Mouse (Mus musculus): Measurements from ENCODE around the gene Foxn4. TPM values are rescaled to one million over a fixed set of nuclear protein-coding genes. Genes with fewer than 3 reads are reported as not detected.

The Foxn4 gene
- polyA plus RNA-seq, 1 experiment from 2014 or later: not detected

DNA sequence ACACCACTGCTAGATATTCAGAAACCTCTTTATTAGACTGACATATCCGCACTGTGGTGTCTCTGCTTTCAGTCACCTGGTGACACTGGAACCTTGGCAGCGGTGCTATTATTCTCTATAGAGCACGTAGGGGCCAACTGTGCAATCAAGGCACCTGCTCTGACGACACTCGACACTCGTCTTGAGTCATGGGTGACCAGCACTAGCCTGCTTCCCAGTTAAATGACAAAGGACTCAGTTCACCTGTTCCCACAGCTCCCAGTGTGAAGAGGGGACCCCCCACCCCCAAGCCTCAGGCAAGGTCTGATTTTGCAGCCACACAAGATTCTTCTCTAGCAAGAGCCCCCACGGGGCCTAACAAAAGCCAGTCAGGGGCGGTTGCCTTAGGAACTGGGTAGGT lies 1.7 kb upstream of the Foxn4 start:
- WGBS (ENCODE audit: insufficient replicate concordance): 24% methylated on average over 8 of the region's 8 CpGs
- ATAC-seq (ENCODE audit: low read depth) (no peak), DNase-seq (no peak)
- Histone ChIP-seq H3K27me3 (peaks cover 91% of the 10 kb centered on the region), H3K4me1 (replicated peaks) (peaks cover 3% of the 10 kb centered on the region; the same call in 1 of the 2 replicates), H3K9me3 (replicated peaks) (no peaks in the 10 kb centered on the region), H3K27ac (no peak overlapping the region), H3K4me2 (no peak overlapping the region), H3K9ac (no peak overlapping the region), H3K4me3 (replicated peaks) (no peak overlapping the region), H3K36me3 (no peaks in the 10 kb centered on the region)

DNA sequence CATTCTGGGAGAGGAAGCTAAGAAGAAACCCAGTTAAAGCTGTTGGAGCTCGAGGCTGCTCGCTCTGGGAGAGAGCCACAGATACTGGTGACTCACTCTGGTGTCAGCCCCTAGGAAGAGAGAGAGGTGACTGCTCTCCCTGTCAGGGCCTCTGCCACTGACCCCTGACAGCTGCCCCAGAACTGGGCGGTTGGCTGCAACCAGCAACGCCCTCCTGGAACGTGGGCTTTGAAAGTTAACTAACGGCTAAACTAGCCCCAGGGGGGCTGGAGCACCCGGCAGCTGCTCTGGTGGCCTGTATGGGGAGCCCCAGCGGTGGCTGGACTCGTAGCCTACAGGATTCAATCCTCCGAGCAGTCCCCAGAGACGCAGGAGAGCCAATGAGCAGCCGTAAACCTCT lies 3.6 kb downstream of the Foxn4 start:
- no peaks in the 10 kb centered on the region for H3K9me3 ChIP-seq (replicated peaks)
- H3K4me1 ChIP-seq (replicated peaks): peaks cover 3% of the 10 kb centered on the region; the same call in 1 of the 2 replicates
- no peak for ATAC-seq (ENCODE audit: low read depth)
- H3K9ac ChIP-seq: no peak overlapping the region
- H3K27me3 ChIP-seq: peaks cover 68% of the 10 kb centered on the region
- H3K36me3 ChIP-seq: no peaks in the 10 kb centered on the region
- H3K27ac ChIP-seq: no peak overlapping the region
- H3K4me2 ChIP-seq: no peak overlapping the region
- no peak for DNase-seq
- H3K4me3 ChIP-seq (replicated peaks): no peak overlapping the region
- WGBS (ENCODE audit: insufficient replicate concordance): 22% methylated on average over 12 of the region's 12 CpGs

DNA sequence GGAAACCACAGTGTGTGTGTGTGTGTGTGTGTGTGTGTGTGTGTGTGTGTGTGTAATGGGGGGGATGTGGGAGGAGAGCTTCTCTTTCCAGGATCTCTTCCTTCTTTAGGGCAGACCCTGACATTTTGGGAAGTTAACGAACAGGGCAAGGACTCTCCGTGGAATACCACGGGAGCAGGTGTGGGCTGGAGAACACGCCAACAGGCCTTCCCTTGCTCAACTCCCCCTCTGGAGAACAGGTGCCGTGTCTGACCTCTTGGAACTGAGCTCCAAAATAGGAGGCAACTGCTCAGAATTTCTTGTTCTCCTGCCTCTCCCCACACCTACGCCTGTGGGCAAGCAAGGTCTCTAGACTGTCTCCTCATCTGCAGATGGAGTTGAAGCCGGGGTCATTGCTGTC lies 4.1 kb downstream of the Foxn4 start:
- peaks cover 63% of the 10 kb centered on the region for H3K27me3 ChIP-seq
- ATAC-seq (ENCODE audit: low read depth): no peak
- no peak overlapping the region for H3K4me3 ChIP-seq (replicated peaks)
- no peak for DNase-seq
- peaks cover 3% of the 10 kb centered on the region; the same call in 1 of the 2 replicates for H3K4me1 ChIP-seq (replicated peaks)
- no peaks in the 10 kb centered on the region for H3K36me3 ChIP-seq
- no peak overlapping the region for H3K9ac ChIP-seq
- H3K27ac ChIP-seq: no peak overlapping the region
- 28% methylated on average over 7 of the region's 7 CpGs for WGBS (ENCODE audit: insufficient replicate concordance)
- H3K9me3 ChIP-seq (replicated peaks): no peaks in the 10 kb centered on the region
- no peak overlapping the region for H3K4me2 ChIP-seq

DNA sequence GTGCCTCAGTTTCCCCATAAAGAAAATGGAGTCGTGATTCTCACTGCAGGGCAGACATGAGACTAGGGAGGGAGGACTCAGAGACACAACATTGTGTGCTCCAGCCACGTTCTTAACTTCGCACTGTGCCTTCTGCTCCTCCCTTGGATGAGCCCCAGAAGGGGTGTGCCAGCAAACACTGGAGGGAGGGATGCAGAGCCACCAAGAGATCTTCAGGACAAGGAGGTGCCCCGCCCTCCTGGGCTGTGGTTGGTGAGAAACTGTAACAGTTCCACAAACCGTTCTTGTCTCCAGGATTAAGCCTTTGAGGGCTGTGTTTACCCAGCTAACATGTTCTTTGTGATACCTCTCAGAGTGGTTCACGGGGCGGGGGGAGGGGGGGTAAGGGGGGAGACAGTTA lies 5.0 kb downstream of the Foxn4 start:
- no peak for ATAC-seq (ENCODE audit: low read depth)
- H3K27ac ChIP-seq: no peak overlapping the region
- H3K4me2 ChIP-seq: no peak overlapping the region
- H3K36me3 ChIP-seq: no peaks in the 10 kb centered on the region
- WGBS (ENCODE audit: insufficient replicate concordance): 26% methylated on average over 7 of the region's 7 CpGs
- no peak overlapping the region for H3K4me3 ChIP-seq (replicated peaks)
- no peak overlapping the region for H3K9ac ChIP-seq
- DNase-seq: no peak
- H3K9me3 ChIP-seq (replicated peaks): no peaks in the 10 kb centered on the region
- H3K27me3 ChIP-seq: peaks cover 55% of the 10 kb centered on the region
- peaks cover 3% of the 10 kb centered on the region; the same call in 1 of the 2 replicates for H3K4me1 ChIP-seq (replicated peaks)

DNA sequence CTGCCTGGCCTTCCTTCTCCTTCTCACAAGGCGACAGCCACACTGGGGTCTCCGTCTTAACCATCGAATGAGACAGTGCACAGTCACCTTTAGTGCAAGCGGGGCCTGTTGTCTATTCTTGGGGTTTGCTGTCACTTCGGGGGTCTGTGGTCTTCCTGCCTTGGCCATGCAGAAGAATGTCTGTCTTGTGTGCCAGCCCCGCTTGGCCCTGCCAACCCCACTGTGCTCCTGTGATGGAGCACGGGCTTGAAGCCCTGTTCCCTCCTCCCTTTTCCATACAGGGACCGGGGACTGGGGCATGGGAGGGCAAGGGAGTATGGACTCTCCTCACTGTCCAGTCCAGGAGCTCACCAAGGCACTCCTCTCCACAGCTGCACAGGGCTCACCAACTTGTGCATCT lies 8.8 kb downstream of the Foxn4 start:
- DNase-seq: no peak

DNA sequence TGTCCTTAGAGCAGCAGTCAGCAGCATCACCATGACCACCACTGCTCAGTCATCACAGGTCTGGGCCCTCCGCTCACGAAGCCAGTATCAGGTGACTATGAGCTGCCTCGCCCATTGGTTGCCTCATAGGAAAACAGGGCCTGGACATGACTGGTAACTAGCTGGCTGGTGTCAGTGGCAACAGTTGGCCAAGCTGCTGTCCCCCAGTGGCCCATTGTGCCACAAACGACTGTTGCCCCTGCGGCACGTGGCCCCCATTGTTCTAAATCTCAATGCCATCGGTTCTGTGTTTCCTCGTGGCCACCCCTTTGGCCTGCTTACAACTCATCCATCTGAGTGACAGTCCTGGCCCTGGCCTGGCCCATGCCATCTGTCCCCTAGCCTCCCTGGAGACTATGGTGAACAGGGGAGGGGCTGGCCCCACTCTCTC lies 9.6 kb downstream of the Foxn4 start:
- Histone ChIP-seq H3K27ac (no peak overlapping the region), H3K9ac (no peak overlapping the region), H3K9me3 (replicated peaks) (no peaks in the 10 kb centered on the region), H3K27me3 (peaks cover 9% of the 10 kb centered on the region; the same call in 1 of the 2 replicates), H3K36me3 (no peaks in the 10 kb centered on the region), H3K4me3 (replicated peaks) (no peak overlapping the region), H3K4me1 (replicated peaks) (no peaks in the 10 kb centered on the region), H3K4me2 (no peak overlapping the region)
- DNase-seq (no peak), ATAC-seq (ENCODE audit: low read depth) (no peak)
- WGBS (ENCODE audit: insufficient replicate concordance): 63% methylated on average over 8 of the region's 8 CpGs

More for the DNA sequence above, 8.8 kb downstream of the Foxn4 start:
- peaks cover 16% of the 10 kb centered on the region for H3K27me3 ChIP-seq
- H3K36me3 ChIP-seq: no peaks in the 10 kb centered on the region
- no peak overlapping the region for H3K4me3 ChIP-seq (replicated peaks)
- no peak overlapping the region for H3K9ac ChIP-seq
- H3K4me1 ChIP-seq (replicated peaks): no peaks in the 10 kb centered on the region
- H3K9me3 ChIP-seq (replicated peaks): no peaks in the 10 kb centered on the region
- no peak overlapping the region for H3K27ac ChIP-seq
- H3K4me2 ChIP-seq: no peak overlapping the region
- WGBS (ENCODE audit: insufficient replicate concordance): 62% methylated on average over 8 of the region's 8 CpGs
- no peak for ATAC-seq (ENCODE audit: low read depth)

DNA sequence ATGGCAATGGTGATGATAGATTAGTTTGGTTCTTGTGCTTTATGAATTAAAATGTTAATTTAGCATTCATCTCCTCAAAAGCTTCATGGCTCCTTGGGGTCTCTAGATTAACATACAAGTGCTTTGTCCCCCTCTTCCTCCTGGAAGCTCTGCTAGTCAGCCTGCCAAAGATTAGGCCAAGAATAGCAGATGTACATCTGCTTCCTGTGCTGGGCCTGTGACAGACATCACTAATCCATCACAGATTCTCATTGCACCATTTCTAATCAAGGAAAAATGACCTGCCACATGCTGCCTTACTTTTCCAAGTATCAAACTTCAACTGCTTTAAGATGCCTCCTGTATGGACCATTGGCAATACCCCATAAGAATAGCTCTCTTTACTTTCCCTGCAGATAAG lies 12.1 kb downstream of the Foxn4 start:
- ATAC-seq (ENCODE audit: low read depth) (no peak), DNase-seq (no peak)
- Histone ChIP-seq H3K27me3 (no peaks in the 10 kb centered on the region), H3K36me3 (no peaks in the 10 kb centered on the region), H3K4me3 (replicated peaks) (no peak overlapping the region), H3K4me2 (no peak overlapping the region), H3K9me3 (replicated peaks) (no peaks in the 10 kb centered on the region), H3K27ac (no peak overlapping the region), H3K4me1 (replicated peaks) (no peaks in the 10 kb centered on the region), H3K9ac (no peak overlapping the region)

DNA sequence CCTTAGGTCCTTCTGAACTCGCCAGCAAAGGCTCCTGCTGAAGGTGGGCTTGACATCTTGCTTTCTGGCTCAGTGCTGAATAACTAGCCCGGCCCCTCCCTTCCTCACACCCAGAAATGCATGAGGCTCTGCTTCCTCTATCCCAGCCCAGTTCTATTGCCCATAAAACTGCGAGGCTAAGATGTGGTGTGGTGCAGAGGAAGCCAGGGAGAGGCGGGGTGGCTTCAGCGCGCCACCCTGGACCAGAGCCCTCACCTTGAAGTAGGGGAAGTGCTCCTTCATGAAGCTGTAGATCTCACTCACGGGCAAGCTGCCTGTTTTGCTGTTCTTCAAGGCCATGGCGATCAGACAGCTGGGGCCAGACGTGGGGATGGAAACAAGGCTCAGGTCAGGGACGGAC lies 14.1 kb downstream of the Foxn4 start:
- WGBS (ENCODE audit: insufficient replicate concordance): 40% methylated on average over 10 of the region's 10 CpGs

DNA sequence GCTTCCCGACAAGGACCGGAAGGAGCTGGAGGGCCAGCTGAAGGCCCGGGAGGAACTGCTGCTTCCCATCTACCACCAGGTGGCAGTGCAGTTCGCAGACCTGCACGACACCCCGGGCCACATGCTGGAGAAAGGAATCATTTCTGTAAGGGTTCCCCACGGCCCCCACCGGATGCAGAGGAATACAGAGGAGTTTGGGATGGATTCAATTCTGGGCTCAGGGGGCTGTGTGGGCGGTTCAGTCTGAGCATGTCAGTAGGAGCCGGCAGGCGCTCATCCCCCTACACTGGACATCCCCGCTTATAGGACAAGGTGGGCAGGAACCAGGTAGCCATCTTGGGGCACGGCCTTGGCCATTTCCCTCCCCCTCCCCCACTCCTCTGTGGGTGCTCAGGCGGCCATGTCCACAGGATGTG lies 25.4 kb downstream of the Foxn4 start:
- H3K4me1 ChIP-seq (replicated peaks): no peaks in the 10 kb centered on the region; the same call in 1 of the 2 replicates
- H3K9me3 ChIP-seq (replicated peaks): no peaks in the 10 kb centered on the region
- no peak overlapping the region for H3K4me2 ChIP-seq
- no peak overlapping the region for H3K4me3 ChIP-seq (replicated peaks)
- no peak overlapping the region for H3K27ac ChIP-seq
- H3K36me3 ChIP-seq: no peaks in the 10 kb centered on the region
- H3K27me3 ChIP-seq: no peaks in the 10 kb centered on the region
- H3K9ac ChIP-seq: no peak overlapping the region
- ATAC-seq (ENCODE audit: low read depth): no peak
- peak; percentile 15 for DNase-seq
- 17% methylated on average over 14 of the region's 14 CpGs for WGBS (ENCODE audit: insufficient replicate concordance)

More for the DNA sequence above, 14.1 kb downstream of the Foxn4 start:
- H3K4me1 ChIP-seq (replicated peaks): no peaks in the 10 kb centered on the region
- no peak overlapping the region for H3K4me2 ChIP-seq
- no peaks in the 10 kb centered on the region for H3K9me3 ChIP-seq (replicated peaks)
- H3K4me3 ChIP-seq (replicated peaks): no peak overlapping the region
- ATAC-seq (ENCODE audit: low read depth) (no peak), DNase-seq (no peak)
- H3K27me3 ChIP-seq: no peaks in the 10 kb centered on the region
- H3K27ac ChIP-seq: no peak overlapping the region
- no peak overlapping the region for H3K9ac ChIP-seq
- H3K36me3 ChIP-seq: no peaks in the 10 kb centered on the region

DNA sequence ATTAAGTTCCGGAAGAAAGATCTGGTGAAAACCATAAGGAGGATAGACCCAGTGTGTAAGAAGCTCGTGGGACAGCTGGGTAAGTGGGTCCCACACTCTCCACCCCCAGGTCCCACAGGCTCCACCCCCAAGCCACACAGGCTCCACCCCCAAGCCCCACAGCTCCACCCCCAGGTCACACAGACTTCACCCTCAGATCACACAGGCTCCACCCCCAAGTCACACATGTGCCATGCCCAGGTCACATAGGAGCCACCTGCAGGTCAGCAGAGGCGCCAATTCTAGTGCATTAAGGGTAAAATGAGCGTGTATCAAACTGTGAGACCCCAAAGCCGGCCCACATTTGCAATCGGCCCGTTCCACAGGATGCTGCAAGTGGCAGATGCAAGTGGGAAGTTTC lies 27.1 kb downstream of the Foxn4 start:
- Histone ChIP-seq H3K27ac (no peak overlapping the region), H3K9me3 (replicated peaks) (no peaks in the 10 kb centered on the region), H3K27me3 (no peaks in the 10 kb centered on the region), H3K36me3 (no peaks in the 10 kb centered on the region), H3K9ac (no peak overlapping the region), H3K4me2 (no peak overlapping the region), H3K4me3 (replicated peaks) (no peak overlapping the region), H3K4me1 (replicated peaks) (no peaks in the 10 kb centered on the region; the same call in 1 of the 2 replicates)
- DNase-seq (no peak), ATAC-seq (ENCODE audit: low read depth) (no peak)
- WGBS (ENCODE audit: insufficient replicate concordance): 57% methylated on average over 7 of the region's 7 CpGs

DNA sequence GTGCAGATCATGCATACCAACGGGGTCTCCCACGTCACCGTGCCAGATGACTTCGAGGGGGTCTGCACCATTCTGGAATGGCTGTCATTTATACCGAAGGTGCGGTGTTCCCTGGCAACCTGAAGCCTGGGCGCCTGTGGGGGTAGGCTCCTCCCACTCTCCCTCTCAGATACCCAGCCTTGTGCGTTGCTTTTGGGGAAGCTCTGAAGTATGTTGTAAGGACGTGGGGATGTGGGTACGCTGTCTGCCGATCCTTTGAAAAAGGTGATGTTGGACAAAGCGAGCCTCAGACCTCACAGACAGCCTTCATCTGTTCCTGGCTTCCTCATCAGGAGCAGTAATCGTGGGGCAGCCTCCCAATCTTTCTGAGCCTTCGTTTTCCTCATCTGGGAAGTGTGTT lies 33.9 kb downstream of the Foxn4 start:
- WGBS (ENCODE audit: insufficient replicate concordance): 38% methylated on average over 14 of the region's 14 CpGs
- Histone ChIP-seq H3K4me2 (no peak overlapping the region), H3K9ac (no peak overlapping the region), H3K36me3 (no peaks in the 10 kb centered on the region), H3K27ac (no peak overlapping the region), H3K27me3 (no peaks in the 10 kb centered on the region), H3K9me3 (replicated peaks) (no peaks in the 10 kb centered on the region), H3K4me1 (replicated peaks) (no peaks in the 10 kb centered on the region; the same call in 1 of the 2 replicates), H3K4me3 (replicated peaks) (no peak overlapping the region)
- DNase-seq: no peak
- ATAC-seq (ENCODE audit: low read depth): no peak

DNA sequence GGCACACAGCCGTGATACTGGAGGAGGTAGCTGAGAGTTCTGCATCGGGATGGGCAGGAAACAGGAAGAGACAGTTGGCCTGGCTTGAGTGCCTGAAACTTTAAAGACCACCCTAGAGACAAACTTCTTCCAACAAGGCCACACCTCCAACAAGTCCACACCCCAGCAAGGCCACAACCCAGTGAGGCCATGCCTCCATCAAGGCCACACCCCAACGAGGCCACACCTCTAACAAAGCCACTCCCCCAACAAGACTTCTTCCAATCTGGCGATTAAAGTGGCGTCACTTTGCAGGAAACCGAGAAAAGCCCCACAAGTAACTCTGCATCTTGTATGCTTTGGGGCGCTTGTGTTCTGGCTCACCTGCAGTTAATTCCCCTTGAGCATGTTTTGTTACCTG lies 34.7 kb downstream of the Foxn4 start:
- H3K36me3 ChIP-seq: no peaks in the 10 kb centered on the region

More for the DNA sequence above, 34.7 kb downstream of the Foxn4 start:
- Histone ChIP-seq H3K27ac (no peak overlapping the region), H3K4me3 (replicated peaks) (no peak overlapping the region), H3K4me1 (replicated peaks) (no peaks in the 10 kb centered on the region; the same call in 1 of the 2 replicates), H3K9ac (no peak overlapping the region), H3K27me3 (no peaks in the 10 kb centered on the region), H3K4me2 (no peak overlapping the region), H3K9me3 (replicated peaks) (no peaks in the 10 kb centered on the region)
- ATAC-seq (ENCODE audit: low read depth): no peak
- 18% methylated on average over 7 of the region's 7 CpGs for WGBS (ENCODE audit: insufficient replicate concordance)
- DNase-seq: peak; percentile 16
